Mouse (Mus musculus) ES-Bruce4 (cell line): ENCODE measurements at regions not wholly inside any gene's neighbourhood (a gene's known extent, or its start where the extent isn't known, plus 50 kb on each side); places are given as distances from the start of the nearest gene placed in this dataset.

Experiments
- H3K27ac ChIP-seq: 2 replicates; pipeline ENCODE4 v1.5.1; 2012; ENCODE audit warnings: low read length, inconsistent platforms; ENCODE audit not compliant: insufficient read depth
- H3K27me3 ChIP-seq: 2 replicates; pipeline ENCODE4 v1.6.1; 2012; ENCODE audit warnings: mild to moderate bottlenecking, low read length, inconsistent platforms; ENCODE audit not compliant: control insufficient read depth, poor library complexity, insufficient read depth, severe bottlenecking
- H3K36me3 ChIP-seq: 2 replicates; pipeline ENCODE4 v1.6.1; 2012; ENCODE audit warnings: inconsistent platforms, mild to moderate bottlenecking, low read length, moderate library complexity; ENCODE audit not compliant: control insufficient read depth, poor library complexity, insufficient read depth, severe bottlenecking
- H3K4me1 ChIP-seq: one replicate; pipeline ENCODE4 v1.8.1; 2011; ENCODE audit warnings: low read length; ENCODE audit not compliant: control insufficient read depth, insufficient read depth
- H3K4me3 ChIP-seq: 2 replicates; pipeline ENCODE4 v1.5.1; 2011; ENCODE audit warnings: low read depth, mild to moderate bottlenecking, low read length
- H3K9ac ChIP-seq: 2 replicates; pipeline ENCODE4 v1.6.1; 2012; ENCODE audit warnings: low read depth, mild to moderate bottlenecking, inconsistent platforms; ENCODE audit not compliant: poor library complexity, severe bottlenecking
- H3K9me3 ChIP-seq: replicated peaks from 2 replicates; pipeline ENCODE4 v1.6.1; 2012; ENCODE audit warnings: mild to moderate bottlenecking, low read length, inconsistent platforms; ENCODE audit not compliant: control insufficient read depth, poor library complexity, insufficient read depth, severe bottlenecking
- CTCF ChIP-seq: IDR thresholded peaks from one replicate; pipeline ENCODE4 v1.8.1; 2011; ENCODE audit warnings: low read depth, low read length
- EP300 ChIP-seq: IDR thresholded peaks from 2 replicates; pipeline ENCODE4 v1.6.1; 2011; ENCODE audit warnings: low read depth, low read length; ENCODE audit not compliant: insufficient read depth
- POLR2A ChIP-seq: IDR thresholded peaks from one replicate; pipeline ENCODE4 v1.8.1; 2011; ENCODE audit warnings: low read length; ENCODE audit not compliant: insufficient read depth

GRCm38 (mm10) chr10:67383802-67384567, 98.9 kb upstream of the Nrbf2 start:
- H3K9ac ChIP-seq, result no peak overlapping the region
- H3K36me3 ChIP-seq, result no peaks in the 10 kb centered on the region
- H3K9me3 ChIP-seq, result no peaks in the 10 kb centered on the region
- no peaks in the 10 kb centered on the region for H3K4me1 ChIP-seq
- no peaks in the 10 kb centered on the region for H3K27me3 ChIP-seq
- no peak overlapping the region for H3K4me3 ChIP-seq
- no peak for TF ChIP-seq POLR2A
- TF ChIP-seq EP300, result no peak
- no peak overlapping the region for H3K27ac ChIP-seq

GRCm38 (mm10) chr10:67384568-67384958, 99.5 kb upstream of the Nrbf2 start:
- Histone ChIP-seq H3K27ac (no peak overlapping the region), H3K4me1 (no peaks in the 10 kb centered on the region), H3K4me3 (no peak overlapping the region), H3K36me3 (no peaks in the 10 kb centered on the region), H3K9ac (no peak overlapping the region), H3K9me3 (no peaks in the 10 kb centered on the region), H3K27me3 (no peaks in the 10 kb centered on the region)
- TF ChIP-seq CTCF (no peak), POLR2A (no peak)

GRCm38 (mm10) chr10:67385966-67386365, 100.9 kb upstream of the Nrbf2 start:
- no peak overlapping the region for H3K27ac ChIP-seq
- H3K9me3 ChIP-seq, result no peaks in the 10 kb centered on the region
- H3K4me1 ChIP-seq, result no peaks in the 10 kb centered on the region
- H3K9ac ChIP-seq, result no peak overlapping the region
- no peak overlapping the region for H3K4me3 ChIP-seq
- H3K27me3 ChIP-seq, result no peaks in the 10 kb centered on the region
- TF ChIP-seq POLR2A (no peak), EP300 (no peak)
- H3K36me3 ChIP-seq, result no peaks in the 10 kb centered on the region

GRCm38 (mm10) chr10:67388755-67389154, 103.7 kb upstream of the Nrbf2 start:
- no peak overlapping the region for H3K4me3 ChIP-seq
- H3K9me3 ChIP-seq, result no peaks in the 10 kb centered on the region
- TF ChIP-seq POLR2A (no peak), EP300 (no peak), CTCF (no peak)
- no peaks in the 10 kb centered on the region for H3K27me3 ChIP-seq
- no peak overlapping the region for H3K9ac ChIP-seq
- H3K27ac ChIP-seq, result no peak overlapping the region
- H3K36me3 ChIP-seq, result no peaks in the 10 kb centered on the region
- no peaks in the 10 kb centered on the region for H3K4me1 ChIP-seq

GRCm38 (mm10) chr10:67400434-67400833, 115.3 kb upstream of the Nrbf2 start:
- Histone ChIP-seq H3K4me1 (no peaks in the 10 kb centered on the region), H3K27me3 (no peaks in the 10 kb centered on the region), H3K36me3 (no peaks in the 10 kb centered on the region), H3K27ac (no peak overlapping the region), H3K4me3 (no peak overlapping the region), H3K9me3 (no peaks in the 10 kb centered on the region), H3K9ac (no peak overlapping the region)
- TF ChIP-seq CTCF (no peak), EP300 (no peak), POLR2A (no peak)

GRCm38 (mm10) chr10:67401409-67401808, 116.3 kb upstream of the Nrbf2 start:
- no peak overlapping the region for H3K27ac ChIP-seq
- H3K9me3 ChIP-seq, result no peaks in the 10 kb centered on the region
- no peak overlapping the region for H3K9ac ChIP-seq
- H3K27me3 ChIP-seq, result no peaks in the 10 kb centered on the region
- no peak overlapping the region for H3K4me3 ChIP-seq
- H3K4me1 ChIP-seq, result no peaks in the 10 kb centered on the region
- TF ChIP-seq EP300 (no peak), POLR2A (no peak), CTCF (no peak)
- no peaks in the 10 kb centered on the region for H3K36me3 ChIP-seq
